Mouse (Mus musculus) ES-E14 (cell line): ENCODE results near the gene Vars.
"Not testable (repeated sequence)": the region's sequence is repeated elsewhere in the genome, so short reads cannot be mapped to it uniquely, and the experiment has no call there.

Experiments
- CHD2 ChIP-seq: IDR thresholded peaks from 2 replicates; pipeline ENCODE4 v1.6.1; 2014; ENCODE audit warnings: mild to moderate bottlenecking, low read depth, low read length, inconsistent platforms
- HCFC1 ChIP-seq: IDR thresholded peaks from 2 replicates; pipeline ENCODE4 v1.6.1; 2012; ENCODE audit warnings: low read length, inconsistent platforms, borderline replicate concordance; ENCODE audit not compliant: insufficient read depth
- MAFK ChIP-seq: IDR thresholded peaks from 2 replicates; pipeline ENCODE4 v1.6.1; 2014; ENCODE audit warnings: mild to moderate bottlenecking, low read depth, low read length, inconsistent platforms; ENCODE audit not compliant: insufficient read depth
- ZC3H11A ChIP-seq: IDR thresholded peaks from 2 replicates; pipeline ENCODE4 v1.6.1; 2012; ENCODE audit warnings: low read depth, mild to moderate bottlenecking, inconsistent platforms, low read length, borderline replicate concordance
- ZNF384 ChIP-seq: IDR thresholded peaks from 2 replicates; pipeline ENCODE4 v1.6.1; 2012; ENCODE audit warnings: low read depth, low read length, inconsistent platforms

DNA sequence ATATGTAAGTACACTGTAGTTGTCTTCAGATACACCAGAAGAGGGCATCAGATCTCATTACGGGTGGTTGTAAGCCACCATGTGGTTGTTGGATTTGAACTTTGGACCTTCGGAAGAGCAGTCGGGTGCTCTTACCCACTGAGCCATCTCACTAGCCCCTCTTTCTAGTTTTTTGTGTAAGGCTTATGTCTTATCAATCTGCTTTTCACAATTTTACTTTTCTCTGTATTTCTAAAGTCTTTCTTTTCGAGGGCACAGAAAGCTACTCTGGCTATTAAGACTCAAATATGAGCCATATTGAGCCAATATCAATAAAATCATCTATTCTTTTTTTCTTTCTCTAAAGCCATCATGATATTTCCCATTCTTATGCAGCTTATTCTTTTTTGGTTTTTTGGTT, 5.6 kb upstream of the Vars start:
- TF ChIP-seq HCFC1, ZNF384, CHD2, MAFK, ZC3H11A: not testable (repeated sequence)
